Mouse (Mus musculus): ENCODE measurements at regions not wholly inside any gene's neighbourhood (a gene's known extent, or its start where the extent isn't known, plus 50 kb on each side); places are given as distances from the start of the nearest gene placed in this dataset.

DNA sequence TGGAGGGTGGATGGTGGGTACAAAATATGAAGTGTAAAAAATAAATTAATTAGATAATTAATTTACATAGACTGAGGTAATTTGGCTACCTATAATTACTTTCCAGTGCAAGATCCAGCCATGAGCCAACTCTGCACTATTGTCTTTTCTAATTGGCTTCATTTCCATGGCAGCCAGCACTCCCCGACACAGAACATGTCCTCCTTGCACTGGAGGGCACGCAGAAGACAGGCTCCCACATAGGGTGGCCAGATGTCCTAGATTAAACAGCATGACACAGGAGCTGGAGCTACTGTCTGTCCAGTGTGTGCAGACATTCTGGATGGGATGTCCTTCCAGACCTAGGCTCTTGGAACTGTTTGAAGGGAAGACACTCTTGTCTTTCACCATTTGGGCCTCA is 278.0 kb downstream of the Inhba start:
- TF ChIP-seq CTCF (IDR thresholded peaks at IDR 0.05; ENCODE audit: control insufficient read depth, insufficient read depth, insufficient read length) (no peak), MAX (IDR thresholded peaks at IDR 0.05) (no peak)

All from C2C12 (cell line).